Mouse (Mus musculus): ENCODE data around the gene Kif21a.

DNA sequence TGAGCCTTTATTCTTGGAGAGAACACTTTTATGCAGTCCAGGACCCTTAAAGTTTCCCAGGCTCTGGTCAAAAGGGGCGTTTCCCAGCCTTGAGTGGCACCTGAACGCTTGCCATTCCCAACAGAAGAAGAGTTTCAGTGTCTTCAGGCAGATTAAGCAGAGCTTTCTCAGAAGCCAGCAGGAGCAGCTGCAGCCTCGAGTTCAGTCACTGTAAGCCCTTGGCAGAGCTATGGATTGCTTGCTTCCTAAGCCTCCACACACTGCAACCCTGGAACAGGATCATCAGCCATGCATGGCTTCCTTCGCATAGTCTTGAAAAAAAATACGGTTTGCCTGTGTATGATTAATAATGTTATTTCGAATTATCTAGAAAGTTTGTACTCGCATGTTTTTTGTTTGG lies 14.1 kb upstream of the Kif21a start:
- no peak for TF ChIP-seq CTCF (IDR thresholded peaks at IDR 0.05; ENCODE audit: borderline replicate concordance, insufficient read depth, low read depth, low read length)
- TF ChIP-seq POLR2A (IDR thresholded peaks at IDR 0.05; ENCODE audit: borderline replicate concordance, insufficient read depth, low read length), result no peak
